Mouse (Mus musculus): ENCODE results near the gene Lnpep.

- TF ChIP-seq CTCF (IDR thresholded peaks at IDR 0.05; ENCODE audit: extremely low read depth, insufficient read length, insufficient replicate concordance, low read depth, low read length): no peak
- no peak for TF ChIP-seq POLR2A (IDR thresholded peaks at IDR 0.05; ENCODE audit: low read depth, low read length)
These were observed 39.7 kb downstream of the Lnpep start for GRCm38 (mm10) chr17:17585115-17585514.

Measured in small intestine, adult 2 months (tissue).